ENCODE assay signal across 17 mouse cellular contexts in the genomic region with DNA sequence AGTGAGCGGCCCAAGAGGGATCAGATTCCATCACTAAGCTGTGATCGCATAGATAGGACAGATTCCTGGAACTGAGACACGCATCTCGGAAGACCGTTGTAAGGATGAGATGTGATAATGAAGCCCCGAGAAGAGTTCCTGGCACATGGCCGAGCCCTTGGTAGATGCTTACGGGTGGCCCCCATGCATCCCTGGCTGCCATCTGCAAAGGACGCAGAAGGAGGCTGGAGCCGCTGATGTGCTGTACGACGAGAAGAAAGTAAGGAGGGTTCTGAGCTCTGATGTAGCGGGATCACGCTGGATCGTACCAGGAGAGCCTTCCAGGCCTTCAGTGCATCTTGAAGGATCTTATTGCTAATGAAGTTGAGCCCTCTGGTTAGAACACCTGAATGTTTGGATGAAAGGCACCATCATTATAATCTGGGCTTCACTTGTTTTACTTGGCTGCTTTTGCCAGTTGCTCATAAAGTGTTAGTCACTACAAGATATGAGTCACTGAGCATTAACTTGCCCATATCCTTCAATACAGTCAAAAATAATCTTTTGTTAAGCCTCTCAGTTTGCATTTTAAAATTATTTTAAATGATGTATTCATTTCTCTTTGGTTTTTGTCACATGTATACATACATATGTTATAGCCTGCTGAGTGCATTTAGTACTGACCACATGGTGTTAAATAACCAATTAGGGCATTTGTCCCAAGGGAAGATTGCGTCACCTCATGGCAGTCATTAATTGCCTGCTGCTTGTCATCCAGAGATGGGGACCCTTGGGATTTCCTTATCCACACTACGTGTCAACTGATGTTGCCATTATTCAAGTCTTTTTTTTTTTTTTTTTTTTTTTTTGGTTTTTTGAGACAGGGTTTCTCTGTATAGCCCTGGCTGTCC.
DNase-seq lines count a peak whose midpoint lies in the region; ATAC-seq and TF ChIP-seq lines count a peak whose summit lies in the region.
"Had no signal": no experiment of that assay in that cellular context is flagged by ENCODE, and none has a peak within 500 bp of the region (broad histone marks: within the 10 kb centered on the region; RNA-seq: fewer than 3 reads in every experiment).

No protein-coding gene starts in this region.

- peak overlapping the region; percentile 26; the same call in 1 of the 2 replicates for H3K27ac ChIP-seq in heart, embryonic 12.5 days (ENCODE audit: poor library complexity, severe bottlenecking)
- H3K27ac ChIP-seq in kidney, embryonic 15.5 days, result no peak overlapping the region
- H3K27ac ChIP-seq: left cerebral cortex, adult 2 months; limb, embryonic 10.5 days; liver, embryonic 13.5 days; midbrain, embryonic 15.5 days had no signal

- no peak for TF ChIP-seq CTCF in C2C12 (IDR thresholded peaks at IDR 0.05; ENCODE audit: control insufficient read depth, insufficient read depth, insufficient read length)

- H3K9me3 ChIP-seq in heart, embryonic 12.5 days (replicated peaks), result no peaks in the 10 kb centered on the region
- no peaks in the 10 kb centered on the region for H3K9me3 ChIP-seq in kidney, embryonic 15.5 days (replicated peaks)
- H3K9me3 ChIP-seq: limb, embryonic 10.5 days; liver, embryonic 13.5 days; midbrain, embryonic 15.5 days had no signal

- intact Hi-C loops in heart, postnatal 10 days (cut with DNase I), result loop anchor here (5.0 kb wide), 1 partner anchor 120 kb away; no protein-coding TSS in a partner anchor

- no peaks in the 10 kb centered on the region for H3K79me2 ChIP-seq in C2C12 (ENCODE audit: control insufficient read depth, insufficient read depth)

- H3K4me2 ChIP-seq in heart, embryonic 12.5 days, result no peak overlapping the region
- no peak overlapping the region for H3K4me2 ChIP-seq in kidney, embryonic 15.5 days
- H3K4me2 ChIP-seq: liver, embryonic 13.5 days; midbrain, embryonic 15.5 days had no signal

- no peak for DNase-seq in heart, postnatal 10 days
- DNase-seq in MN1 (ENCODE audit: low spot score), result peak; percentile 71
- DNase-seq in heart, postnatal 4 days, result peak; percentile 37
- DNase-seq: kidney, adult 18-20 months; right cerebral cortex, adult 18-20 months had no signal

- no peaks in the 10 kb centered on the region for H3K27me3 ChIP-seq in heart, embryonic 12.5 days (replicated peaks)
- H3K27me3 ChIP-seq in C2C12 (ENCODE audit: control insufficient read depth, insufficient read depth, insufficient read length), result no peaks in the 10 kb centered on the region
- no peaks in the 10 kb centered on the region for H3K27me3 ChIP-seq in kidney, embryonic 15.5 days
- H3K27me3 ChIP-seq: CH12.LX; liver, embryonic 13.5 days; midbrain, embryonic 15.5 days had no signal

- H3K4me1 ChIP-seq in heart, embryonic 12.5 days (replicated peaks), result peaks cover 37% of the 10 kb centered on the region
- peaks cover 29% of the 10 kb centered on the region for H3K4me1 ChIP-seq in kidney, embryonic 15.5 days
- H3K4me1 ChIP-seq: midbrain, embryonic 15.5 days had no signal

- no peak for ATAC-seq in heart, embryonic 12.5 days (ENCODE audit: insufficient number of reproducible peaks, low FRiP score)
- no peak for ATAC-seq in erythroblast, adult 5-6 weeks (replicated peaks; ENCODE audit: low FRiP score, poor library complexity, severe bottlenecking)
- ATAC-seq in kidney, embryonic 15.5 days (replicated peaks; ENCODE audit: low FRiP score), result no peak
- ATAC-seq: forebrain, embryonic 16.5 days; hindbrain, embryonic 16.5 days; midbrain, embryonic 15.5 days had no signal

- no peaks in the 10 kb centered on the region for H3K36me3 ChIP-seq in heart, embryonic 12.5 days
- H3K36me3 ChIP-seq in C2C12 (ENCODE audit: control insufficient read depth, insufficient read depth), result no peaks in the 10 kb centered on the region
- H3K36me3 ChIP-seq in kidney, embryonic 15.5 days, result no peaks in the 10 kb centered on the region
- H3K36me3 ChIP-seq: limb, embryonic 10.5 days; liver, embryonic 13.5 days had no signal

- no peak overlapping the region for H3K4me3 ChIP-seq in heart, embryonic 12.5 days
- H3K4me3 ChIP-seq in C2C12 (ENCODE audit: insufficient read depth, poor library complexity, severe bottlenecking), result no peak overlapping the region
- H3K4me3 ChIP-seq in kidney, embryonic 15.5 days (replicated peaks), result no peak overlapping the region
- H3K4me3 ChIP-seq: erythroblast, embryonic 14.5 days; left cerebral cortex, adult 2 months; limb, embryonic 10.5 days; liver, embryonic 13.5 days; midbrain, embryonic 15.5 days had no signal

- 90% methylated on average over 17 of the region's 17 CpGs for WGBS in heart, embryonic 12.5 days
- 96% methylated on average over 17 of the region's 17 CpGs for WGBS in kidney, embryonic 15.5 days

- H3K9ac ChIP-seq in heart, embryonic 12.5 days, result no peak overlapping the region
- H3K9ac ChIP-seq in kidney, embryonic 15.5 days, result no peak overlapping the region
- H3K9ac ChIP-seq: liver, embryonic 13.5 days; midbrain, embryonic 15.5 days had no signal

- no peaks in the 10 kb centered on the region for H3K79me3 ChIP-seq in C2C12 (ENCODE audit: low read depth)

- no peak overlapping the region for H3ac ChIP-seq in C2C12 (ENCODE audit: control insufficient read depth, insufficient read length, low read depth)

TF ChIP-seq in C2C12, 6 proteins besides CTCF, POLR2A, EP300 and RAD21:
- TF ChIP-seq MYOG (IDR thresholded peaks at IDR 0.05; ENCODE audit: control insufficient read depth, extremely low read depth, insufficient read length) (no peak), MYOD1 (IDR thresholded peaks at IDR 0.05; ENCODE audit: control insufficient read depth, insufficient read length, low read depth) (peak; percentile 35), MAX (IDR thresholded peaks at IDR 0.05) (peak; percentile 30), CEBPB (IDR thresholded peaks at IDR 0.05; ENCODE audit: low read depth) (peak; percentile 94), USF1 (IDR thresholded peaks at IDR 0.05; ENCODE audit: low read depth) (no peak), FOSL1 (IDR thresholded peaks at IDR 0.05; ENCODE audit: insufficient read depth, low read length, poor library complexity, severe bottlenecking) (peak; percentile 80)

Comparison
In these comparisons a context has a peak if more than half of its experiments do, and no peak if none do; other contexts are left out.
1. DNase-seq: peak in MN1 (single experiment) and heart, postnatal 4 days (single experiment); none in heart, postnatal 10 days (0 of 2).